In genomic region chr5:66263398-66263797, GRCm38 (mm10) we compare ENCODE assay signal across 9 mouse cellular contexts. TPM values are rescaled to one million over a fixed set of nuclear protein-coding genes. Genes with fewer than 3 reads are reported as not detected.
DNase-seq lines count a peak whose midpoint lies in the region; ATAC-seq and TF ChIP-seq lines count a peak whose summit lies in the region.
"Had no signal": no experiment of that assay in that cellular context is flagged by ENCODE, and none has a peak within 500 bp of the region (broad histone marks: within the 10 kb centered on the region; RNA-seq: fewer than 3 reads in every experiment).

No protein-coding gene starts in this region.

- H3K4me2 ChIP-seq in hindbrain, embryonic 16.5 days (ENCODE audit: low read length), result no peak overlapping the region
- H3K4me2 ChIP-seq in stomach, postnatal 0 days (replicated peaks; ENCODE audit: low read depth), result no peak overlapping the region
- H3K4me2 ChIP-seq in forebrain, embryonic 11.5 days (ENCODE audit: low read depth, low read length, severe bottlenecking), result no peak overlapping the region
- H3K4me2 ChIP-seq: embryonic facial prominence, embryonic 12.5 days had no signal

- no peak overlapping the region for H3K9ac ChIP-seq in hindbrain, embryonic 16.5 days (ENCODE audit: low read depth, low read length)
- H3K9ac ChIP-seq in stomach, postnatal 0 days (ENCODE audit: low read length), result no peak overlapping the region
- no peak overlapping the region for H3K9ac ChIP-seq in forebrain, embryonic 11.5 days (ENCODE audit: low read length)
- H3K9ac ChIP-seq: embryonic facial prominence, embryonic 12.5 days had no signal

- no peak overlapping the region for H3K27ac ChIP-seq in hindbrain, embryonic 10.5 days
- no peak overlapping the region for H3K27ac ChIP-seq in hindbrain, embryonic 16.5 days (ENCODE audit: low read depth, low read length)
- H3K27ac ChIP-seq in thymus, adult 2 months (ENCODE audit: control insufficient read depth, insufficient read depth, low read length), result no peak overlapping the region
- H3K27ac ChIP-seq in stomach, postnatal 0 days (replicated peaks), result no peak overlapping the region
- no peak overlapping the region for H3K27ac ChIP-seq in forebrain, embryonic 11.5 days (ENCODE audit: low read depth, low read length)
- H3K27ac ChIP-seq: embryonic facial prominence, embryonic 12.5 days had no signal

- peaks cover 20% of the 10 kb centered on the region for H3K27me3 ChIP-seq in hindbrain, embryonic 10.5 days (ENCODE audit: insufficient read depth, poor library complexity, severe bottlenecking)
- H3K27me3 ChIP-seq in hindbrain, embryonic 16.5 days (replicated peaks; ENCODE audit: control insufficient read depth, insufficient read depth, low read length), result no peaks in the 10 kb centered on the region
- peaks cover 3% of the 10 kb centered on the region; the same call in 1 of the 2 replicates for H3K27me3 ChIP-seq in thymus, adult 2 months (ENCODE audit: control insufficient read depth, insufficient read depth, low read length)
- H3K27me3 ChIP-seq in stomach, postnatal 0 days (ENCODE audit: control insufficient read depth, insufficient read depth, low read length), result no peaks in the 10 kb centered on the region
- H3K27me3 ChIP-seq in forebrain, embryonic 11.5 days (ENCODE audit: control insufficient read depth, insufficient read depth, low read length), result no peaks in the 10 kb centered on the region
- H3K27me3 ChIP-seq: embryonic facial prominence, embryonic 12.5 days had no signal

- no peak for TF ChIP-seq POLR2A in thymus, adult 2 months (IDR thresholded peaks at IDR 0.05; ENCODE audit: control insufficient read depth, extremely low read depth, insufficient read depth, low read length, poor library complexity)

- 31% methylated on average over 4 of the region's 4 CpGs for WGBS in hindbrain, embryonic 10.5 days
- 40% methylated on average over 4 of the region's 4 CpGs for WGBS in hindbrain, embryonic 16.5 days
- 34% methylated on average over 4 of the region's 4 CpGs for WGBS in thymus, adult 2 months
- 39% methylated on average over 4 of the region's 4 CpGs for WGBS in stomach, postnatal 0 days
- 31% methylated on average over 4 of the region's 4 CpGs for WGBS in forebrain, embryonic 11.5 days

- no peak for ATAC-seq in hindbrain, embryonic 16.5 days
- ATAC-seq in stomach, postnatal 0 days (ENCODE audit: low FRiP score, low TSS enrichment), result no peak
- ATAC-seq in forebrain, embryonic 11.5 days (replicated peaks; ENCODE audit: low FRiP score), result no peak

- no peak for TF ChIP-seq EP300 in stomach, postnatal 0 days (optimal IDR thresholded peaks at IDR 0.05)

- H3K4me1 ChIP-seq in hindbrain, embryonic 10.5 days (replicated peaks), result 0 out of 2 replicates have a peak, but pooled peaks cover 9% of the 10 kb centered on the region
- peaks cover 4% of the 10 kb centered on the region for H3K4me1 ChIP-seq in hindbrain, embryonic 16.5 days (ENCODE audit: control insufficient read depth, insufficient read depth, low read depth, low read length)
- peaks cover 14% of the 10 kb centered on the region for H3K4me1 ChIP-seq in thymus, adult 2 months (replicated peaks; ENCODE audit: control insufficient read depth, insufficient read depth, low read length)
- no peaks in the 10 kb centered on the region for H3K4me1 ChIP-seq in stomach, postnatal 0 days (replicated peaks; ENCODE audit: control insufficient read depth, insufficient read depth)
- H3K4me1 ChIP-seq in forebrain, embryonic 11.5 days (replicated peaks; ENCODE audit: control insufficient read depth, insufficient read depth, low read length), result 0 out of 2 replicates have a peak, but pooled peaks cover 2% of the 10 kb centered on the region
- H3K4me1 ChIP-seq: embryonic facial prominence, embryonic 12.5 days had no signal

- H3K9me3 ChIP-seq in hindbrain, embryonic 10.5 days, result no peaks in the 10 kb centered on the region
- no peaks in the 10 kb centered on the region for H3K9me3 ChIP-seq in hindbrain, embryonic 16.5 days (ENCODE audit: control insufficient read depth, low read length)
- H3K9me3 ChIP-seq in stomach, postnatal 0 days (ENCODE audit: control insufficient read depth, low read length), result no peaks in the 10 kb centered on the region
- no peaks in the 10 kb centered on the region for H3K9me3 ChIP-seq in forebrain, embryonic 11.5 days (ENCODE audit: control insufficient read depth, low read length)
- H3K9me3 ChIP-seq: embryonic facial prominence, embryonic 12.5 days had no signal

- DNase-seq in hindbrain, embryonic 10.5 days (ENCODE audit: low spot score), result peak; percentile 42
- DNase-seq in thymus, adult 2 months, result peak; percentile 21
- DNase-seq in thymus, postnatal 25 days, result no peak
- peak; percentile 5 for DNase-seq in c-Kit-positive CD71-positive TER-119-negative erythroid progenitor cells, embryonic 14.5 days (ENCODE audit: low read depth)
- DNase-seq in kidney, postnatal 36 days, result peak; percentile 31 to 75
- peak; percentile 44 for DNase-seq in stomach, postnatal 0 days (ENCODE audit: low spot score)
- no peak for DNase-seq in forebrain, embryonic 11.5 days (ENCODE audit: low spot score)

- no peak overlapping the region for H3K4me3 ChIP-seq in hindbrain, embryonic 10.5 days
- no peak overlapping the region for H3K4me3 ChIP-seq in hindbrain, embryonic 16.5 days (ENCODE audit: low read length)
- no peak overlapping the region for H3K4me3 ChIP-seq in thymus, adult 2 months (ENCODE audit: control insufficient read depth, insufficient read depth, low read length)
- no peak overlapping the region for H3K4me3 ChIP-seq in stomach, postnatal 0 days (ENCODE audit: low read depth, low read length)
- H3K4me3 ChIP-seq in forebrain, embryonic 11.5 days (ENCODE audit: low read depth, low read length), result no peak overlapping the region
- H3K4me3 ChIP-seq: embryonic facial prominence, embryonic 12.5 days had no signal

- H3K36me3 ChIP-seq in hindbrain, embryonic 10.5 days, result no peaks in the 10 kb centered on the region
- no peaks in the 10 kb centered on the region for H3K36me3 ChIP-seq in hindbrain, embryonic 16.5 days (ENCODE audit: control insufficient read depth, insufficient read depth, low read length)
- H3K36me3 ChIP-seq in thymus, adult 2 months (ENCODE audit: control insufficient read depth, insufficient read depth, low read length), result no peaks in the 10 kb centered on the region
- no peaks in the 10 kb centered on the region for H3K36me3 ChIP-seq in stomach, postnatal 0 days (ENCODE audit: control insufficient read depth, insufficient read depth, low read length)
- no peaks in the 10 kb centered on the region for H3K36me3 ChIP-seq in forebrain, embryonic 11.5 days (ENCODE audit: control insufficient read depth, insufficient read depth, low read length)
- H3K36me3 ChIP-seq: embryonic facial prominence, embryonic 12.5 days had no signal

- TF ChIP-seq CTCF in thymus, adult 2 months (IDR thresholded peaks at IDR 0.05; ENCODE audit: borderline replicate concordance, control insufficient read depth, extremely low read depth, insufficient read depth, low read length, poor library complexity), result no peak
- TF ChIP-seq CTCF in stomach, postnatal 0 days (IDR thresholded peaks at IDR 0.05; ENCODE audit: low read depth), result peak; percentile 81

RNA-seq across cellular contexts. Expression of gene Nsun7, which starts 3.7 kb away (rescaled TPM):
- 0.31 and 0.72 TPM in 2 replicates for polyA plus RNA-seq in hindbrain, embryonic 10.5 days (2016; fragmentation: Nextera tagmentation; extraction: Ambion mirVana)
- 2.7 and 2.9 TPM in 2 replicates for polyA plus RNA-seq in hindbrain, embryonic 16.5 days (2015; fragmentation: Nextera tagmentation; extraction: Ambion mirVana)
- 0.28 and 0.31 TPM in 2 replicates for polyA plus RNA-seq in thymus, adult 2 months (2012; rRNA removed)
- polyA plus RNA-seq in stomach, postnatal 0 days (2015; fragmentation: Nextera tagmentation; extraction: Ambion mirVana), result 0.06 and 0.10 TPM in 2 replicates
- 0.79 and 1.1 TPM in 2 replicates for polyA plus RNA-seq in forebrain, embryonic 11.5 days (2014; fragmentation: Nextera tagmentation; extraction: Ambion mirVana)

Comparison
In these comparisons a context has a peak if more than half of its experiments do, and no peak if none do; other contexts are left out.
1. DNase-seq: peak in hindbrain, embryonic 10.5 days (single experiment), thymus, adult 2 months (single experiment), c-Kit-positive CD71-positive TER-119-negative erythroid progenitor cells, embryonic 14.5 days (single experiment), kidney, postnatal 36 days (2 of 2) and stomach, postnatal 0 days (single experiment); none in thymus, postnatal 25 days (single experiment) and forebrain, embryonic 11.5 days (single experiment).